9 mouse cellular contexts compared by ENCODE assay signal in the genomic region with DNA sequence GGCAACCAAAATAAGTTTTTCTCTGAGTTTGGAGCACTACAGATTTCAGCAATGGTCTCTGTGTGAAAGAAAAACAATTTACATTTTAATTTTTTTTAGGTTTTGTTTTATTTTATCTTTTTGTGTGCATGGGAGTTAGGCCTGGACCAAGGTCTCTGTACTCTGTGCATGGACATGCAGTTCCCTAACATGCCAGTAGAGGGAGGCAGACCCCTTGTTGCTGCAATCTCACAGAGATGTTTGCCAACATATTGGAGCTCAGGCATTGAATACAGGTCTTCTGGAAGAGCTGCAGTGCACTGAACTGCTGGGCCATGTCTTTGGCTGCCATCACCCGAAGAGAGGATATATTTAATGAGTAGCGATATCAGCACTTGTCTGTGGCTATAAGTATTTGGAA. TPM values are rescaled to one million over a fixed set of nuclear protein-coding genes. Genes with fewer than 3 reads are reported as not detected.
DNase-seq lines count a peak whose midpoint lies in the region; ATAC-seq lines count a peak whose summit lies in the region.
"Not testable (repeated sequence)": the region's sequence is repeated elsewhere in the genome, so short reads cannot be mapped to it uniquely, and the experiment has no call there.
"Had no signal": no experiment of that assay in that cellular context is flagged by ENCODE, and none has a peak within 500 bp of the region (broad histone marks: within the 10 kb centered on the region; RNA-seq: fewer than 3 reads in every experiment).

No protein-coding gene starts in this region.

- peak; percentile 39 for DNase-seq in 416B (ENCODE audit: low read depth)
- peak; percentile 46 for DNase-seq in adrenal gland, postnatal 25 days
- DNase-seq in embryo, embryonic 9.5 days (ENCODE audit: extremely low spot score) = peak; percentile 11
- DNase-seq in kidney, adult 11 months = peak; percentile 31
- peak; percentile 33 to 80 for DNase-seq in left cerebral cortex, postnatal 14 days (ENCODE audit: low spot score in 2 of 2)
- DNase-seq in midbrain, embryonic 10.5 days (ENCODE audit: low spot score) = peak; percentile 36
- DNase-seq in right cerebral cortex, postnatal 36 days (ENCODE audit: low spot score in 2 of 2) = peak; percentile 8 to 19

- WGBS in midbrain, embryonic 10.5 days = 55% methylated on average over 2 of the region's 2 CpGs

- H3K9me3 ChIP-seq in midbrain, embryonic 10.5 days (replicated peaks) = not testable (repeated sequence)

- H3K4me1 ChIP-seq in midbrain, embryonic 10.5 days = not testable (repeated sequence)

- H3K4me3 ChIP-seq in midbrain, embryonic 10.5 days = not testable (repeated sequence)

- intact Hi-C loops in left cerebral cortex, postnatal 14 days (cut with DNase I) = not testable (repeated sequence)

- H3K36me3 ChIP-seq in midbrain, embryonic 10.5 days = not testable (repeated sequence)

- not testable (repeated sequence) for H3K27me3 ChIP-seq in midbrain, embryonic 10.5 days (ENCODE audit: low read depth, poor library complexity, severe bottlenecking)

- peak; percentile 88 for ATAC-seq in granulocyte monocyte progenitor cell, adult 5-6 weeks (replicated peaks; ENCODE audit: poor library complexity, severe bottlenecking)

- not testable (repeated sequence) for H3K27ac ChIP-seq in midbrain, embryonic 10.5 days (replicated peaks)

RNA-seq across cellular contexts. Expression of a gene that starts 29.1 kb away (rescaled TPM):
- total RNA-seq in adrenal gland, postnatal 25 days (2021) = not detected in 2 replicates
- 4.4 TPM in 1 of 2 replicates, not detected in the other for total RNA-seq in granulocyte monocyte progenitor cell, adult 5-6 weeks (2014; fragmentation: Nextera tagmentation)
- not detected in 2 replicates for total RNA-seq in granulocyte monocyte progenitor cell, adult 5-6 weeks (2017)
- total RNA-seq in left cerebral cortex, postnatal 14 days (2021) = 1 to 10 TPM; 1.0 to 2.0 TPM
- 0.14 TPM in 1 of 2 replicates, not detected in the other for polyA plus RNA-seq in midbrain, embryonic 10.5 days (2016; fragmentation: Nextera tagmentation; extraction: Ambion mirVana)

RNA-seq across cellular contexts. Expression of a gene that starts 58.0 kb away (rescaled TPM):
- total RNA-seq in adrenal gland, postnatal 25 days (2021) = not detected in 2 replicates
- 0.53 TPM in 1 of 2 replicates, not detected in the other for total RNA-seq in granulocyte monocyte progenitor cell, adult 5-6 weeks (2014; fragmentation: Nextera tagmentation)
- total RNA-seq in granulocyte monocyte progenitor cell, adult 5-6 weeks (2017) = not detected in 2 replicates
- not detected for total RNA-seq in left cerebral cortex, postnatal 14 days (2021)
- not detected in 2 replicates for polyA plus RNA-seq in midbrain, embryonic 10.5 days (2016; fragmentation: Nextera tagmentation; extraction: Ambion mirVana)
- polyA plus RNA-seq: heart, embryonic 11.5 days had no signal
